8 mouse cellular contexts compared by ENCODE assay signal in genomic region chr4:138547041-138547440, GRCm38 (mm10).
DNase-seq lines count a peak whose midpoint lies in the region; ATAC-seq and TF ChIP-seq lines count a peak whose summit lies in the region.
"Had no signal": no experiment of that assay in that cellular context is flagged by ENCODE, and none has a peak within 500 bp of the region (broad histone marks: within the 10 kb centered on the region; RNA-seq: fewer than 3 reads in every experiment).

No protein-coding gene starts in this region.

- H3K4me1 ChIP-seq in hindbrain, embryonic 11.5 days (replicated peaks; ENCODE audit: control insufficient read depth, insufficient read depth, low read length): no peaks in the 10 kb centered on the region
- H3K4me1 ChIP-seq in hindbrain, embryonic 12.5 days: peaks cover 15% of the 10 kb centered on the region
- H3K4me1 ChIP-seq in bone marrow, adult 2 months (ENCODE audit: control insufficient read depth, insufficient read depth, low read length): no peaks in the 10 kb centered on the region
- H3K4me1 ChIP-seq in testis, adult 2 months (ENCODE audit: control insufficient read depth, insufficient read depth, low read length): peaks cover 12% of the 10 kb centered on the region
- H3K4me1 ChIP-seq: megakaryocyte, embryonic 14.5 days had no signal

- no peak overlapping the region for H3K27ac ChIP-seq in hindbrain, embryonic 11.5 days (ENCODE audit: low read depth, low read length)
- H3K27ac ChIP-seq in hindbrain, embryonic 12.5 days: no peak overlapping the region
- no peak overlapping the region for H3K27ac ChIP-seq in bone marrow, adult 2 months (ENCODE audit: control insufficient read depth, insufficient read depth, low read depth, low read length, poor library complexity)
- no peak overlapping the region for H3K27ac ChIP-seq in testis, adult 2 months (ENCODE audit: control insufficient read depth, insufficient read depth, low read depth, low read length)

- H3K4me3 ChIP-seq in hindbrain, embryonic 11.5 days (ENCODE audit: low read depth, low read length): no peak overlapping the region
- no peak overlapping the region for H3K4me3 ChIP-seq in hindbrain, embryonic 12.5 days
- H3K4me3 ChIP-seq in bone marrow, adult 2 months (replicated peaks; ENCODE audit: control insufficient read depth, low read depth, low read length): no peak overlapping the region
- no peak overlapping the region for H3K4me3 ChIP-seq in testis, adult 2 months (ENCODE audit: control insufficient read depth, low read depth, low read length)
- H3K4me3 ChIP-seq: megakaryocyte, embryonic 14.5 days had no signal

- no peak overlapping the region for H3K9ac ChIP-seq in hindbrain, embryonic 11.5 days (ENCODE audit: low read depth, low read length)
- no peak overlapping the region for H3K9ac ChIP-seq in hindbrain, embryonic 12.5 days

- DNase-seq in hindbrain, embryonic 11.5 days (ENCODE audit: low spot score): peak; percentile 34
- peak; percentile 42 for DNase-seq in retina, postnatal 1 day
- DNase-seq in retina, embryonic 14.5 days (ENCODE audit: low spot score): no peak
- no peak for DNase-seq in adrenal gland, adult 18-20 months (ENCODE audit: low spot score in 2 of 2)

- H3K9me3 ChIP-seq in hindbrain, embryonic 11.5 days (ENCODE audit: control insufficient read depth, low read length): no peaks in the 10 kb centered on the region
- no peaks in the 10 kb centered on the region for H3K9me3 ChIP-seq in hindbrain, embryonic 12.5 days (replicated peaks)
- H3K9me3 ChIP-seq: megakaryocyte, embryonic 14.5 days had no signal

- H3K27me3 ChIP-seq in hindbrain, embryonic 11.5 days (ENCODE audit: control insufficient read depth, insufficient read depth, low read length): 0 out of 2 replicates have a peak, but pooled peaks cover 2% of the 10 kb centered on the region
- peaks cover 3% of the 10 kb centered on the region; the same call in 1 of the 2 replicates for H3K27me3 ChIP-seq in hindbrain, embryonic 12.5 days
- no peaks in the 10 kb centered on the region for H3K27me3 ChIP-seq in testis, adult 2 months (ENCODE audit: control insufficient read depth, insufficient read depth, low read length)

- TF ChIP-seq CTCF in bone marrow, adult 2 months (IDR thresholded peaks at IDR 0.05; ENCODE audit: control insufficient read depth, insufficient read depth, low read length): peak; percentile 13; the same call in 1 of the 2 replicates
- TF ChIP-seq CTCF in testis, adult 2 months (IDR thresholded peaks at IDR 0.05; ENCODE audit: control insufficient read depth, insufficient read depth, insufficient replicate concordance, low read depth, low read length): peak; percentile 18; the same call in 1 of the 2 replicates

- H3K36me3 ChIP-seq in hindbrain, embryonic 11.5 days (ENCODE audit: control insufficient read depth, insufficient read depth, low read length): no peaks in the 10 kb centered on the region
- no peaks in the 10 kb centered on the region for H3K36me3 ChIP-seq in hindbrain, embryonic 12.5 days
- H3K36me3 ChIP-seq in testis, adult 2 months (ENCODE audit: control insufficient read depth, insufficient read depth, low read length): no peaks in the 10 kb centered on the region

- H3K4me2 ChIP-seq in hindbrain, embryonic 11.5 days (replicated peaks; ENCODE audit: low read depth, low read length): no peak overlapping the region
- H3K4me2 ChIP-seq in hindbrain, embryonic 12.5 days (replicated peaks): no peak overlapping the region

- TF ChIP-seq POLR2A in bone marrow, adult 2 months (IDR thresholded peaks at IDR 0.05; ENCODE audit: borderline replicate concordance, control insufficient read depth, low read depth, low read length): no peak
- no peak for TF ChIP-seq POLR2A in testis, adult 2 months (IDR thresholded peaks at IDR 0.05; ENCODE audit: control insufficient read depth, low read depth, low read length)

- 62% methylated on average over 6 of the region's 6 CpGs for WGBS in hindbrain, embryonic 11.5 days
- 59% methylated on average over 6 of the region's 6 CpGs for WGBS in hindbrain, embryonic 12.5 days
- 55% methylated on average over 6 of the region's 6 CpGs for WGBS in bone marrow, adult 2 months

- ATAC-seq in hindbrain, embryonic 11.5 days (ENCODE audit: low FRiP score): no peak
- ATAC-seq in hindbrain, embryonic 12.5 days (ENCODE audit: low FRiP score): no peak

Comparison
In these comparisons a context has a peak if more than half of its experiments do, and no peak if none do; other contexts are left out.
1. DNase-seq: peak in hindbrain, embryonic 11.5 days (single experiment) and retina, postnatal 1 day (single experiment); none in retina, embryonic 14.5 days (single experiment) and adrenal gland, adult 18-20 months (0 of 2).